Mouse (Mus musculus): Measurements from ENCODE around the gene Vmn1r41. TPM values are rescaled to one million over a fixed set of nuclear protein-coding genes. Genes with fewer than 3 reads are reported as not detected.

The Vmn1r41 gene
- not detected for polyA plus RNA-seq (2012; fragmentation: generic; extraction: Trizol)

GRCm38 (mm10) chr6:89740466-89740865 is at the start of gene Vmn1r41:
Vmn1r41 (plus strand) TSS chr6:89740766.

GRCm38 (mm10) chr6:89707240-89707639 is 33.3 kb upstream of the Vmn1r41 start, which contains the start of gene Vmn1r40:
Vmn1r40 (plus strand) TSS chr6:89707540.

Other genes starting within 250 kb of the Vmn1r41 start
- gene Chchd6, start 145.1 kb upstream of the Vmn1r41 start, polyA plus RNA-seq (2012; fragmentation: generic; extraction: Trizol): 10 to 100 TPM; 47.7 to 52.4 TPM
- gene Txnrd3, start 96.8 kb upstream of the Vmn1r41 start, polyA plus RNA-seq (2012; fragmentation: generic; extraction: Trizol): 1 to 10 TPM; 3.2 to 5.9 TPM
- not detected for gene Vmn1r40, start 33.2 kb upstream of the Vmn1r41 start, polyA plus RNA-seq (2012; fragmentation: generic; extraction: Trizol)
- gene Vmn1r42, start 135.6 kb downstream of the Vmn1r41 start, polyA plus RNA-seq (2012; fragmentation: generic; extraction: Trizol): not detected
- under 1 TPM; 0.04 TPM for gene Vmn1r43, start 135.6 kb downstream of the Vmn1r41 start, polyA plus RNA-seq (2012; fragmentation: generic; extraction: Trizol)
- not detected for gene Vmn1r44, start 142.9 kb downstream of the Vmn1r41 start, polyA plus RNA-seq (2012; fragmentation: generic; extraction: Trizol)
- not detected for gene Vmn1r45, start 199.8 kb downstream of the Vmn1r41 start, polyA plus RNA-seq (2012; fragmentation: generic; extraction: Trizol)
- not detected for gene Vmn1r46, start 228.5 kb downstream of the Vmn1r41 start, polyA plus RNA-seq (2012; fragmentation: generic; extraction: Trizol)